Mouse (Mus musculus): ENCODE measurements around the gene Adora1. TPM values are rescaled to one million over a fixed set of nuclear protein-coding genes. Genes with fewer than 3 reads are reported as not detected.
"Not testable (repeated sequence)": the region's sequence is repeated elsewhere in the genome, so short reads cannot be mapped to it uniquely, and the experiment has no call there.

Gene Adora1
- total RNA-seq (2015) (not detected in 2 replicates), total RNA-seq (2017) (not detected in 2 replicates)

GRCm38 (mm10) chr1:134235391-134235921, at the start of gene Adora1:
TSS of gene Adora1 (minus strand) at chr1:134235431.
- ATAC-seq (ENCODE audit: poor library complexity, severe bottlenecking): no peak

GRCm38 (mm10) chr1:134283108-134283507, 47.9 kb upstream of the Adora1 start:
- no peak for ATAC-seq (ENCODE audit: poor library complexity, severe bottlenecking)

- no peak for ATAC-seq (ENCODE audit: poor library complexity, severe bottlenecking)
Measured at GRCm38 (mm10) chr1:134282342-134282741, 47.1 kb upstream of the Adora1 start.

GRCm38 (mm10) chr1:134281563-134281962, 46.3 kb upstream of the Adora1 start:
- ATAC-seq (ENCODE audit: poor library complexity, severe bottlenecking): no peak

- no peak for ATAC-seq (ENCODE audit: poor library complexity, severe bottlenecking)
Measured at GRCm38 (mm10) chr1:134280174-134280573, 44.9 kb upstream of the Adora1 start.

GRCm38 (mm10) chr1:134276823-134277222, 41.6 kb upstream of the Adora1 start:
- no peak for ATAC-seq (ENCODE audit: poor library complexity, severe bottlenecking)

- ATAC-seq (ENCODE audit: poor library complexity, severe bottlenecking): no peak
Measured at GRCm38 (mm10) chr1:134275616-134276464, 40.6 kb upstream of the Adora1 start.

GRCm38 (mm10) chr1:134274483-134274920, 39.3 kb upstream of the Adora1 start:
- ATAC-seq (ENCODE audit: poor library complexity, severe bottlenecking): no peak

GRCm38 (mm10) chr1:134273493-134274395, 38.5 kb upstream of the Adora1 start:
- no peak for ATAC-seq (ENCODE audit: poor library complexity, severe bottlenecking)

- no peak for ATAC-seq (ENCODE audit: poor library complexity, severe bottlenecking)
Measured at GRCm38 (mm10) chr1:134272754-134273250, 37.6 kb upstream of the Adora1 start.

- ATAC-seq (ENCODE audit: poor library complexity, severe bottlenecking): no peak
Measured at GRCm38 (mm10) chr1:134270026-134270425, 34.8 kb upstream of the Adora1 start.

GRCm38 (mm10) chr1:134265797-134266196, 30.6 kb upstream of the Adora1 start:
- ATAC-seq (ENCODE audit: poor library complexity, severe bottlenecking): no peak

GRCm38 (mm10) chr1:134264341-134264740, 29.1 kb upstream of the Adora1 start:
- no peak for ATAC-seq (ENCODE audit: poor library complexity, severe bottlenecking)

- not testable (repeated sequence) for ATAC-seq (ENCODE audit: poor library complexity, severe bottlenecking)
Measured at GRCm38 (mm10) chr1:134249681-134250080, 14.4 kb upstream of the Adora1 start.

- no peak for ATAC-seq (ENCODE audit: poor library complexity, severe bottlenecking)
Measured at GRCm38 (mm10) chr1:134246590-134246989, 11.4 kb upstream of the Adora1 start.

- no peak for ATAC-seq (ENCODE audit: poor library complexity, severe bottlenecking)
Measured at GRCm38 (mm10) chr1:134245004-134245717, 9.9 kb upstream of the Adora1 start.

- ATAC-seq (ENCODE audit: poor library complexity, severe bottlenecking): peak; percentile 93
Measured at GRCm38 (mm10) chr1:134243948-134244914, 9.0 kb upstream of the Adora1 start.

- no peak for ATAC-seq (ENCODE audit: poor library complexity, severe bottlenecking)
Measured at GRCm38 (mm10) chr1:134243505-134243904, 8.3 kb upstream of the Adora1 start.

GRCm38 (mm10) chr1:134242286-134242685, 7.1 kb upstream of the Adora1 start:
- no peak for ATAC-seq (ENCODE audit: poor library complexity, severe bottlenecking)

Data from megakaryocyte, adult 5-6 weeks (primary cell).